Mouse (Mus musculus) ES-E14 (cell line): Measurements from ENCODE around the gene Gfi1b.

Experiments used
- CHD2 ChIP-seq: IDR thresholded peaks from 2 replicates; pipeline ENCODE4 v1.6.1; 2014; ENCODE audit warnings: mild to moderate bottlenecking, low read depth, low read length, inconsistent platforms
- HCFC1 ChIP-seq: IDR thresholded peaks from 2 replicates; pipeline ENCODE4 v1.6.1; 2012; ENCODE audit warnings: low read length, inconsistent platforms, borderline replicate concordance; ENCODE audit not compliant: insufficient read depth
- ZC3H11A ChIP-seq: IDR thresholded peaks from 2 replicates; pipeline ENCODE4 v1.6.1; 2012; ENCODE audit warnings: low read depth, mild to moderate bottlenecking, inconsistent platforms, low read length, borderline replicate concordance
- ZNF384 ChIP-seq: IDR thresholded peaks from 2 replicates; pipeline ENCODE4 v1.6.1; 2012; ENCODE audit warnings: low read depth, low read length, inconsistent platforms

GRCm38 (mm10) chr2:28628053-28628452 lies 6.3 kb upstream of the Gfi1b start:
- TF ChIP-seq HCFC1, result no peak
- no peak for TF ChIP-seq ZNF384
- no peak for TF ChIP-seq CHD2
- no peak for TF ChIP-seq ZC3H11A
